In genomic region chr9:110920665-110921419, GRCm38 (mm10) we compare ENCODE assay signal across 15 mouse cellular contexts. TPM values are rescaled to one million over a fixed set of nuclear protein-coding genes. Genes with fewer than 3 reads are reported as not detected.
DNase-seq lines count a peak whose midpoint lies in the region; TF ChIP-seq lines count a peak whose summit lies in the region.
"Had no signal": no experiment of that assay in that cellular context is flagged by ENCODE, and none has a peak within 500 bp of the region (broad histone marks: within the 10 kb centered on the region; RNA-seq: fewer than 3 reads in every experiment).

No protein-coding gene starts in this region.

- no peaks in the 10 kb centered on the region; the same call in none of the 2 replicates for H3K4me1 ChIP-seq in spleen, adult 2 months (ENCODE audit: control insufficient read depth, insufficient read depth, insufficient read length)
- H3K4me1 ChIP-seq: limb, embryonic 12.5 days had no signal

- H3K27ac ChIP-seq in spleen, adult 2 months (ENCODE audit: insufficient read depth, low read length), result peak overlapping the region; percentile 60
- H3K27ac ChIP-seq: limb, embryonic 12.5 days; macrophage had no signal

- WGBS in spleen, adult 2 months, result 54% methylated on average over 15 of the region's 15 CpGs

- intact Hi-C loops in heart, postnatal 36 days (cut with DNase I), result loop anchor here (5.0 kb wide), 2 partner anchors 39 to 76 kb away; partner anchors contain the start of gene Tmie

- no peak overlapping the region for H3K4me3 ChIP-seq in spleen, adult 2 months (ENCODE audit: extremely low read depth, insufficient read depth, insufficient read length)
- H3K4me3 ChIP-seq: limb, embryonic 12.5 days had no signal

- H3K27me3 ChIP-seq in spleen, adult 2 months (ENCODE audit: control insufficient read depth, insufficient read depth, low read length), result no peaks in the 10 kb centered on the region
- H3K27me3 ChIP-seq: limb, embryonic 12.5 days had no signal

- DNase-seq in heart, adult 9 months (ENCODE audit: low spot score in 2 of 2), result peak; percentile 17 to 63
- DNase-seq in heart, postnatal 36 days, result no peak
- DNase-seq in spleen, adult 2 months (ENCODE audit: low read depth in 1 of 2, low spot score in 2 of 2), result no peak
- no peak for DNase-seq in spleen, adult 18-20 months
- DNase-seq in lung, postnatal 10 days, result peak; percentile 62
- DNase-seq in thymus, postnatal 4 days, result peak; percentile 60
- no peak for DNase-seq in ovary, postnatal 36 days (ENCODE audit: low spot score)
- DNase-seq in right cerebral cortex, postnatal 10 days (ENCODE audit: low spot score in 2 of 2), result no peak
- DNase-seq: adrenal gland, postnatal 25 days; cerebellum, adult 11-12 months; heart, postnatal 14 days had no signal

- no peak for TF ChIP-seq CTCF in spleen, adult 2 months (IDR thresholded peaks at IDR 0.05; ENCODE audit: extremely low read depth, insufficient read depth, insufficient read length, insufficient replicate concordance)

- no peaks in the 10 kb centered on the region for H3K36me3 ChIP-seq in spleen, adult 2 months (ENCODE audit: control insufficient read depth, insufficient read depth, low read length)
- H3K36me3 ChIP-seq: limb, embryonic 12.5 days had no signal

- no peak for TF ChIP-seq POLR2A in spleen, adult 2 months (IDR thresholded peaks at IDR 0.05; ENCODE audit: low read depth, low read length)

RNA-seq across cellular contexts. Expression of gene Fam240a, which starts 4.2 kb away (rescaled TPM):
- total RNA-seq in heart, postnatal 36 days (2021), result not detected
- 0.25 and 0.35 TPM in 2 replicates for polyA plus RNA-seq in spleen, adult 2 months (2012; rRNA removed)
- total RNA-seq: adrenal gland, postnatal 25 days; heart, postnatal 14 days; layer of hippocampus, adult 18-20 months; monocyte, adult 5-6 weeks had no signal
- polyA plus RNA-seq: limb, embryonic 12.5 days; macrophage had no signal

RNA-seq across cellular contexts. Expression of gene Tdgf1, which starts 25.1 kb away (rescaled TPM):
- total RNA-seq in heart, postnatal 36 days (2021), result not detected
- 0.08 and 0.14 TPM in 2 replicates for polyA plus RNA-seq in spleen, adult 2 months (2012; rRNA removed)
- total RNA-seq: adrenal gland, postnatal 25 days; monocyte, adult 5-6 weeks had no signal
- polyA plus RNA-seq: limb, embryonic 12.5 days; macrophage had no signal

RNA-seq across cellular contexts. Expression of gene Lrrc2, which starts 30.5 kb away (rescaled TPM):
- total RNA-seq in heart, postnatal 36 days (2021), result 100 to 1,000 TPM; 213 to 241 TPM
- polyA plus RNA-seq in spleen, adult 2 months (2012; rRNA removed), result 0.02 TPM in 1 of 2 replicates, not detected in the other
- total RNA-seq: monocyte, adult 5-6 weeks had no signal
- polyA plus RNA-seq: macrophage had no signal

RNA-seq across cellular contexts. Expression of gene Tmie, which starts 40.9 kb away (rescaled TPM):
- total RNA-seq in heart, postnatal 36 days (2021), result 1 to 10 TPM; 1.2 to 1.3 TPM
- polyA plus RNA-seq in spleen, adult 2 months (2012; rRNA removed), result 2.9 and 3.0 TPM in 2 replicates
- total RNA-seq: monocyte, adult 5-6 weeks had no signal

RNA-seq across cellular contexts. Expression of gene Als2cl, which starts 41.2 kb away (rescaled TPM):
- total RNA-seq in heart, postnatal 36 days (2021), result 10 to 100 TPM; 15.3 to 15.5 TPM
- polyA plus RNA-seq in spleen, adult 2 months (2012; rRNA removed), result 58.9 and 64.3 TPM in 2 replicates

Comparison
In these comparisons a context has a peak if more than half of its experiments do, and no peak if none do; other contexts are left out.
1. DNase-seq: peak in heart, adult 9 months (2 of 2), lung, postnatal 10 days (single experiment) and thymus, postnatal 4 days (single experiment); none in heart, postnatal 36 days (0 of 2), spleen, adult 2 months (0 of 2), spleen, adult 18-20 months (0 of 2), ovary, postnatal 36 days (single experiment) and right cerebral cortex, postnatal 10 days (0 of 2).